Mouse (Mus musculus) thymus, adult 2 months (tissue): Measurements from ENCODE around the gene Xirp1. TPM values are rescaled to one million over a fixed set of nuclear protein-coding genes. Genes with fewer than 3 reads are reported as not detected.

ENCODE experiments used
- DNase-seq: peaks from one replicate; pipeline ENCODE4 v3.0.0; 2021
- H3K27ac ChIP-seq: fragments of 200-500 bp; 2 replicates; pipeline ENCODE4 v1.5.1; 2012; ENCODE audit warnings: low read length, control low read depth; ENCODE audit not compliant: control insufficient read depth, insufficient read depth
- H3K27me3 ChIP-seq: fragments of 200-500 bp; 2 replicates; pipeline ENCODE4 v1.6.1; 2012; ENCODE audit warnings: mild to moderate bottlenecking, low read length, moderate library complexity, mixed read lengths; ENCODE audit not compliant: control insufficient read depth, insufficient read depth
- H3K36me3 ChIP-seq: fragments of 200-500 bp; 2 replicates; pipeline ENCODE4 v1.6.1; 2012; ENCODE audit warnings: mild to moderate bottlenecking, low read length, moderate library complexity; ENCODE audit not compliant: control insufficient read depth, insufficient read depth
- H3K4me1 ChIP-seq: fragments of 200-500 bp; replicated peaks from 2 replicates; pipeline ENCODE4 v1.6.1; 2012; ENCODE audit warnings: low read length; ENCODE audit not compliant: control insufficient read depth, insufficient read depth
- H3K4me3 ChIP-seq: fragments of 200-500 bp; 2 replicates; pipeline ENCODE4 v1.5.1; 2012; ENCODE audit warnings: mild to moderate bottlenecking, low read length, control low read depth, moderate library complexity; ENCODE audit not compliant: control insufficient read depth, insufficient read depth
- CTCF ChIP-seq: fragments of 200-500 bp; IDR thresholded peaks from 2 replicates; pipeline ENCODE4 v1.5.1; 2012; ENCODE audit warnings: mild to moderate bottlenecking, control low read depth, low read length, moderate library complexity, borderline replicate concordance; ENCODE audit not compliant: control insufficient read depth, poor library complexity, insufficient read depth; ENCODE audit errors: extremely low read depth
- POLR2A ChIP-seq: fragments of 200-500 bp; IDR thresholded peaks from 2 replicates; pipeline ENCODE4 v1.6.1; 2012; ENCODE audit warnings: mild to moderate bottlenecking, low read length, control low read depth, moderate library complexity; ENCODE audit not compliant: control insufficient read depth, poor library complexity, insufficient read depth; ENCODE audit errors: extremely low read depth
- WGBS: fragments of 180-500 bp; shearing (Covaris S2); methylation state at CpG from one replicate; pipeline ENCODE4 v1.1.7; 2018; 5-methylcytosine and 5-hydroxymethylcytosine counted together
- polyA plus RNA-seq: library from polyadenylated mRNA; depleted of rRNA; stranded (reverse); fragments of >200 nt; gene quantifications from 2 replicates; pipeline ENCODE4 v1.2.3, GENCODE M21; 2012

The Xirp1 gene
- polyA plus RNA-seq, 1 experiment = 2.3 TPM

GRCm38 (mm10) chr9:120043115-120043514, 19.7 kb upstream of the Xirp1 start:
- WGBS = 46% methylated on average over 7 of the region's 7 CpGs
- H3K27me3 ChIP-seq = no peaks in the 10 kb centered on the region
- no peak for DNase-seq
- no peak overlapping the region for H3K27ac ChIP-seq
- no peaks in the 10 kb centered on the region for H3K36me3 ChIP-seq
- TF ChIP-seq CTCF = no peak
- no peak for TF ChIP-seq POLR2A
- H3K4me1 ChIP-seq = no peaks in the 10 kb centered on the region
- H3K4me3 ChIP-seq = no peak overlapping the region

DNA sequence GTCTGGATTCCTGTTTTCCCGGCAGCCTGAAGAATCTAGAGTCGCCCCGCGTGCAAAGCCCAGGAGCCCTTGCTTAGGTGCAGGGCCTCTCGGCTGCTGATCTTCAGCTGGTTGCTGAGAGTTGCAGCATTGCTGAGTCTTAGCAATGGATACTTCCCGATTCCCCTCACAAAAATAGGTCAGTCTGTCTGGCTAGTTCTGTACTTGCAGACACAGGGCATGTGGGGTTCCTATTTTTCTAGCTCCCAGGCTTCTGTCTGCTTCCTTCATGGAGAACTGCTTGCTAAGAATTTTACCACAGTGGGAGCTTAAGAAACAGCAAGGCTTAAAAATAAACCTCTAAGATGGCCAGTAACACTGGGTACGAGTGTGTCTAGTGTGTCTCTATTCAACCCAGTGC, 14.0 kb upstream of the Xirp1 start:
- H3K4me1 ChIP-seq = peaks cover 3% of the 10 kb centered on the region; the same call in 1 of the 2 replicates

DNA sequence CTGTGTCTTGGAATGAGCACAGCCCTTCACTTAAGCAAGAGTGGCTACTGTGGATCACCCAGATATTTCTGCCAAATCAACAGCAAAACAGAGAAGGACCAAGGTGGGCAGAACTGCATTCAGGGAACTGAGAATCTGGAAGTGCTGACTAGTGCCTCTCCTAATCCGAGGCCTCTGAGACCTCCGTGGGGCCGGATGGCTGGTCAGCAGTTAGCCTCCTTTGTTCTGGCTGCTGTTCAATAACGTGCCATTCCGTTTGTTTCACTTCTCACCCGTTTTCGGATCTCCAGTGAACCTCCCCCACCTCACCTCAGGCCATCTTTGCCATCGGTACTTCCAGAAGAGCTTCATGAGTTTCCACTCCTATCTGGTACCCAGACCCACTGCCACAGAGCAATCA, 11.0 kb upstream of the Xirp1 start:
- Histone ChIP-seq H3K4me3 (no peak overlapping the region), H3K36me3 (no peaks in the 10 kb centered on the region), H3K27ac (no peak overlapping the region), H3K4me1 (peaks cover 12% of the 10 kb centered on the region), H3K27me3 (no peaks in the 10 kb centered on the region; the same call in 1 of the 2 replicates)
- no peak for TF ChIP-seq CTCF
- TF ChIP-seq POLR2A = no peak
- DNase-seq = no peak
- 95% methylated on average over 8 of the region's 8 CpGs for WGBS

More for the DNA sequence above, 14.0 kb upstream of the Xirp1 start:
- Histone ChIP-seq H3K27ac (no peak overlapping the region), H3K27me3 (no peaks in the 10 kb centered on the region), H3K4me3 (no peak overlapping the region), H3K36me3 (no peaks in the 10 kb centered on the region)
- DNase-seq = no peak
- WGBS = 94% methylated on average over 7 of the region's 7 CpGs
- no peak for TF ChIP-seq CTCF
- no peak for TF ChIP-seq POLR2A

DNA sequence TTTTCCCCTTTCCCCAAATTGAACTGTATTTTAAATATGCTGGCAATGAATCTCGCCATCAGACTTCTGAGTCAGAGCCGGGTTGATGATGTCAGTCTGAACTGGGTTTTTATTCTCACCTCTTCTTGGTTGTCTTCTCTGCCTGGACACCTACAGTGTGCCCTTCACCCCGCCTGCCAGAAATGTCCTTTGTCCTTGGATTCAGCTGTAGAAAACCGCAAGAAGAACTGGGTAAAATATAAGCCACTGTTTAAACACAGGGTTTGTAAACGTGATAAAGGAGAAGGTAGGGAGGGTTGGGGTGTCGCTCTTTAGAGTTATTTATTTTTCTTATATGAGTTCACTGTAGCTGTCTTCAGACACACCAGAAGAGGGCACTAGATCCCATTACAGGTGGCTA, 9.3 kb upstream of the Xirp1 start:
- DNase-seq = no peak
- Histone ChIP-seq H3K36me3 (no peaks in the 10 kb centered on the region), H3K4me3 (no peak overlapping the region), H3K27me3 (no peaks in the 10 kb centered on the region; the same call in 1 of the 2 replicates), H3K4me1 (peaks cover 19% of the 10 kb centered on the region), H3K27ac (no peak overlapping the region)
- TF ChIP-seq CTCF = no peak
- no peak for TF ChIP-seq POLR2A
- WGBS = 94% methylated on average over 6 of the region's 6 CpGs

- WGBS = 10% methylated on average over 10 of the region's 10 CpGs
- no peaks in the 10 kb centered on the region; the same call in 1 of the 2 replicates for H3K27me3 ChIP-seq
- TF ChIP-seq POLR2A = no peak
- no peak for TF ChIP-seq CTCF
- peaks cover 19% of the 10 kb centered on the region for H3K4me1 ChIP-seq
- no peak overlapping the region for H3K4me3 ChIP-seq
- peak; percentile 69 for DNase-seq
- H3K27ac ChIP-seq = no peak overlapping the region
- no peaks in the 10 kb centered on the region for H3K36me3 ChIP-seq
Measured at GRCm38 (mm10) chr9:120030421-120030820, 7.0 kb upstream of the Xirp1 start.

GRCm38 (mm10) chr9:120029880-120030279, 6.5 kb upstream of the Xirp1 start:
- Histone ChIP-seq H3K36me3 (no peaks in the 10 kb centered on the region), H3K4me3 (no peak overlapping the region), H3K4me1 (peaks cover 19% of the 10 kb centered on the region), H3K27me3 (no peaks in the 10 kb centered on the region; the same call in 1 of the 2 replicates), H3K27ac (no peak overlapping the region)
- no peak for DNase-seq
- 57% methylated on average over 6 of the region's 6 CpGs for WGBS
- TF ChIP-seq CTCF (no peak), POLR2A (no peak)
